Mouse (Mus musculus) embryo, embryonic 11 days (tissue): ENCODE measurements around the gene Il21.

ENCODE experiments used
- DNase-seq: peaks from one replicate; pipeline ENCODE4 v3.0.0-alpha.2; 2015

The Il21 gene

DNA sequence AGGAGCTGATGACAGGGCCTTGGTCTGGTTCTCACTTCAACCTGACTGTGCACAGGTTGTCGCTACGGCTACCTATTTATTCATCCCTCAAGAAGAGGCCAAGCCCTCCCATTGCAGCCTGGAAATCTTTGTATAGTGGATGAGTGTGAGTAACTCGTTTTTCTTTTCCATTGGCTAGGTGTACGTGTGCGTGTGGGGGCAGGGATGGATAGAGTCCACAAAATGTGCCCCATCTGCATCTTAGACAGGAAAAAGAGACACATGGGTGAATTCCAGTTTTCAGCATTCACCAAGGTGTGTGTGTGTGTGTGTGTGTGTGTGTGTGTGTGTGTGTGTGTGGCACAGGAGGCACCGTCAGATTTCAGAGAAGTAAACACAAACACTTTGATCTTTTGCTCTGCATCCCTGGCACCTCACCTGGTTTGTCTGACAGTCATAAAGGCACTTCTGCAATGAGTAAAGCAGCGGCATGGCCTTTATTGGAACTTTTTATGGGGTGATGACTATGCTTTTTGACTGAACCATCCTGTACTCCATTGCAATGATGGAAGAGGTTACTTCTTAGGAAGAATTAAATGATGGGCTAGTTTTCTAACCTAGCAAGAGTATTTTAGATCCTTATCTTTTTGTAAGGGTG is at the start of gene Il21:
Gene Il21, minus strand, starts transcription at position 51 of the 637 bp plus-strand sequence.
- no peak for DNase-seq

DNA sequence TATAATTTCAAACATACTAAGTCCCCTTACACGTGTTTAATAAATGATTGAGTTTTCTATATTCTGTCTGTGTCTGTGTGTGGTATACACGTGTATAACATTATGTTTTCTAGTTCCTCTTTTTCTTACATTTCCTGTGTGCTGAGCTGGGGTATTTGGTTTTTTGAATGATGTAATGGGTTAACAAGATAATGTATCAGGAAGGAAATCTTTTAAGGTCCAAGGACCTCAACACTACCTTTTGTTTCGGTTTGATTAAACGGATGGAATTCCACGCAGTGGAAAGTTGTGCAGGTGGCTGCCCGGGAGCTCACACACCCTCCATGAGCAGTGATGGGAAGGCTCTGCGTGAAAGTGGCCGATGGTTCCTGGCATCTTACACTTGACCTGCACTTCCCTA is 48.4 kb upstream of the Il21 start:
- no peak for DNase-seq

DNA sequence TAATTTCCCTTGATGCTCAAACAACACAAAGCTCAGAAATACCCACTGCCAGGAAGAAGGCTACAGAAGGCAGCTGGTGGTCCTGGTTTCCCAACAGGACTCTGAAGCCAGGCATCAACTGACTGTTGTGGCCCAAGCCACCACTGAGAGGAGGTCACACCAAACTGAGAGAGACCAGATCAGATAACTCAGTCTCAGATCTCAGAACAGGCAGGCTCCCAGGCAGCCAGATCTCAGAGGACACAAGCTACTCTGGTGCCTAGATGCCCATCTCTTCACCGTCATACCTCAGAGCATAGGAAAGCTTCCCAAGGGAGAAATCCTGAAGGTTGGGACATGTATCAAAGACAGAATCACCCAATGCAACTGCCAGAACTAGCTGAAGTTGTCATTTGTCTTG is 47.8 kb upstream of the Il21 start:
- no peak for DNase-seq

DNA sequence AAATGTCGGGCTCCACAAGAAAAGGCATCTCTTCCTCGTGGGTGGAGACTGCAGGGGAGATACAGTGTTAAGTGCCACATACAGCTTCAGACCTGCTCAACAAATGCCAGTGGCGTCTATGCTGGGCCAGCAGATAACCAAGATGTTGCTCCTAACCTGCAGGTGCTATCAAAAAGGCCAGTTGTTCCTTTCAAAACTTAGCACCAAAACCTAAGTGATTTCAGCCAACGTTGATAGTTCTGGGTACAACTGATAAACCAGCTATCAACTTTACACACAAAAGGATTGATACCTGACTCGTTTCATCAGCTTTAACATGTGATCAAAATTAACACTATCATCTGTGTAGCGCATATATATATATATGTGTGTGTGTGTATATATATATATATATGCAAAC is 42.2 kb upstream of the Il21 start:
- no peak for DNase-seq

DNA sequence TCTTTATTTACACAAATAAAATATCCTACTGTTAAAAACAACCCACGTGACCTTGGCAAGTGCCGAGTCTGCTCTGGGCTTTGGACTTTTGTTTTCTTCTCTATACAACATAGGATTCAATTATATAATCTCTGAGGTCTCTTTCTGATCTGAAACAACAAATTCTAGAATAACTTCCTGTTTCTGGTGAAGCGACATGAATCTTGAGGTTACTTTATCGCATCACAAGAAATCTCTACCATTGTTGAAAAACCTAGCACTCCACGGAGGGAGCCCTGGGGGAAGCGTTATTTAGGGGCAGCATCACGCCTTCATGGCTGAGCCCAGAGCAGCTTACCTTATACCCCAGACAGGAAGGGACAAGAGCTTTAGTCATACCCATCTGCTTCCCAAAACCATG is 40.7 kb upstream of the Il21 start:
- DNase-seq = no peak

DNA sequence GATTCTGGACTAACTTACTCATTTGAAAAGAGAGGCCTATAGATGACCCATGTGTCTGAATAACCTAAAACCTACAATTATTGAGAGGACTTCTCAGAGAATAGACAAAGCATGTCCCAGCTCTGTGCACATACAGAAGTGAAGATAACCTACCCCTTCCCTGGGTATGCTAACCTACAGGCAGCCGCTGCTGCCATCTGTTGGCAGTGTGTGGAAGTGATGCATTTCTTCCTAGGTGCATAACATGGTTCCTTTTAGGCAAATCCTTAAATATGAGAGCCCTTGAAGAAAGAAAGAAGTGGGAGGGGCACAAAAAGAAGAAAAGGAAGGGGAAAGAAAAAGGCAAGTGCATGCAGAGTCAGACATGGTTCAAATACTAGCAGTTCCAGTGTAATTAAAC is 38.8 kb upstream of the Il21 start:
- peak; percentile 68 for DNase-seq

DNA sequence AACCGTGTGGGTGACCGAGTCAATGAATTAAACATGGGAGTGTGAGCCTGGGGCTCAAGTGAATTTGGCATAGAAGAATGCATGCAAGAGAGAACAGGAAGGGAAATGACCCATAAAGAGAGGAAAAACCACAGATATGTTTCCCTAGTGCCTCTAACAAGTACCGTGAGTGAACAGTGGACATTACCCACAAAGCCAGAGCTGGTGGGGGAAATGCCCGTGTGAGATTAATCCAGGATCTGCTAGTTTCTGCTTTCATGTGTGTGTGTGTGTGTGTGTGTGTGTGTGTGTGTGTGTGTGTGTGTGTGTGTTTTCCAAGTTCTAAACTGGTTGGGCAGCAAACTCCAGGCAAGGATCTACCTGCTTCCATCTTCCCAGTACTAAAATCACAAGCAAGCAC is 37.5 kb upstream of the Il21 start:
- no peak for DNase-seq

DNA sequence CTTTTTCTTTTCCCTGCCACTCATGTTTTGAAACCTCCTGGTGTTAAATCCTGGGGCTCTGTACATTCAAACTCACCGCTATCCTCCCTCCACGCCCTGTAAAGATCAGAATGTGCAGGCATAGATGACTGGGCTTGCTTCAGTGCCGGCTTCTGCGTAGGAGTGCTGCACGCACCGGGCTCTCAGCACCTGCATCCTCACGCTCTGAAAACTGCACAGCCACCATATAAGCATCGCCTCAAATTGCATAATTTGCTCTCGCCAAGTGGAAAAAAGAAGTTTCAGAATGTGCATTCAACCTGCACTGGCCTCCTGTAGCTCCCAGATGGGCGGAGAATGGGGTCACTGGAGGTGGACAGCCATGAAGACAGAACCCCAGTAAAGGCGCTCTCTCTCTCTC is 35.9 kb upstream of the Il21 start:
- DNase-seq = no peak

DNA sequence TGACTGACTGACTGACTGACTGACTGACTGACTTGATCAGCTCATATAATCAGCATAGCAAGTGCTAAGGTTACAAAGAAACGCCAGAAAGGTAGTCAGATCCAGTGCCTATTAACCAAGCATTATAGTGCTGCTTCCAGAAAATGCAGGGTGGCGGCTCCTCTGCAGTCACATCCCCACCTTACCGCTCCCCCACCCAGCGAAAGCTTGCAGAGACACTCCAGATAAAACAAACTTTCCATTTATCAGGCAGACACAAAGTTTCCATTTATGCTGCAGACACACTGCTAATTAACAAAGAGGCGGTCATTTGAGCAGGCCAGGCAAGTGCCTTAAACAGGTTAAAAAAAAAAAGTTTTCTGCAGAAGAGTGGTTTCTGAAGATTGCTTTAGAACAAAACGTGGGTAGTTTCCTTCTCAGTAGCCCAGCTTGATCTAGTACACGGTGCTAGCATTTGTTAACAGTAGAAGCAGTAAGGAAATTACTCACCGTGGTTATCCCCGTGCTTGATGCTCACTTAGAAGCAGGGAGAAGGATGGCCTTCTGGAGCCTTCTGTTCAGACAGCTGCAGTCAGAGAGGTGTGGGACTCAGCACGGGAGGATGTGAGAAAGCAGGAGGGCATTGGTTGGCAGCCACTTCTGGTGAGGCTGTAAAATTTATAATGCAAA is 27.0 kb upstream of the Il21 start:
- DNase-seq = no peak

DNA sequence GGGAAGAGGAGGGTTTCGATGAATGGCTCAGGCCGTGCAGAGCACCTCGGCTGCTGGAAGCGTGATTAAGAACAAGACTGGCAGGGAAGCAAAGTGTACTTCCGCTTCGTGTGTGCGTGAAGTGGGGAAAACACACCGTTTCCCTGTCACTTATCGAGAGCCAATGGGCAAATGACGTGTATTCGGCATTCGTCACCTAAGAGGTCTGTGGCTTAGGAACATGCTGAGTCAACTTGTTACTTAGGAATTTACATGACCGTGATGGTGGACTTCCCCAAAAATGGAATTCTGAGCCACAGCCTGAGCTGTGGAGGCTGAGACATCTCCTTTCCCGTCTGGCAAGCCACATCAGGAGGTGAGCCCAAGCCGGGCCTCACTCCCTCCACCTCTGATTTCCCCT is 25.3 kb upstream of the Il21 start:
- DNase-seq = no peak

DNA sequence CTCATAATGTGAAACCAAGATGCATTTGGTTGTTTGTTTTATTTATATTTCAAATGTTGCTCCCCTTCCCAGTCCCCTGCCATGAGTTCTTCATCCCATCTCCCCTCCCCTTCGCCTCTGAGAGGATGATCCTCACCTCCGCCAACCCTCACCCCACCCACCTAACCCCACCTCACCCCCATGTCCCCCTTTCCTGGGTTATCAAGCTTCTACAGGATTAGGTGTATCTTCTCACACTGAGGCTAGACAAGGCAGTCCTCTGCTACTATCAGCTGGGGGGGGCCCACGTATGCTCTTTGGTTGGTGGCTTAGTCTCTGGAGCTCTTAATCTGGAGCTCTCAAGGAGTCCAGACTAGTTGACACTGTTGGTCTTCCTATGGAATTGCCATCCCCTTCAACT is 18.5 kb upstream of the Il21 start:
- DNase-seq = no peak

DNA sequence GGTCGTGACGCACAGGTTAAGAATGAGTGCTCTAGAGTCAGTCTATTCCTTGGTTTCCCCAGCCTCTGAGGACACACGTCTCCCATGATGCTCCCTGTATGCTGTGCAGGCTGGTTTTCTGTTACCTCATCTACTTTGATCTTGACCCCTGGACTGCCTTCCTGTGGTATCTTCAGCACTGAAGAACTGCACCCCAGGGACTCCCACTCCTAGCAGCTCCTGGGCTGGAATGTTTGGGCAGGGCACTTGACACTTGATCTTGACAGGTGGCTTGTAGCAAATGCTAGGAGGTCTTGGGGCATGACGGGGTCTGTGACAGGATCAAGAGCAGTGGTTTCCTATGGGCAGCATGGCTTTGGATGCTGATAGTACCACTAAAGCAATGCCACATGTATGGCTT is 2.6 kb upstream of the Il21 start:
- DNase-seq = no peak

DNA sequence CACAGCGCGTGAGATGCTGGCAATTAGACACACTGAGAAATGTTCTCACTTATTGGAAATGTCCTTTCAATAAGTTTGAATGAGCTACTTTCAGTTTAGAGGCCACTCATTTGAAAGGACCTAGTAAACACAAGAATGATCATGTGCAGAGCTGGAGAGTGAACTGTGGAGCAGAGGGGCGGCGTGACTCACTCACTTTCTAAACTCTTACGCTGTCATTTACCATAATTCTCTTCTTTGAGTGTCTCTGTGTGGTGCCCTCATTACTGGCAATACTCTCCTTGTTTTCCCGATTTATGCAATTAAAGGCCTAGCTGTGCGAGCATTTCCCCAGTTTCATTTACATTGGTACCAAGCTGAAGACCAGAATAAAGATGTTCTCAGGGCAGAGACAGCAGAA is 1.3 kb downstream of the Il21 start:
- no peak for DNase-seq

DNA sequence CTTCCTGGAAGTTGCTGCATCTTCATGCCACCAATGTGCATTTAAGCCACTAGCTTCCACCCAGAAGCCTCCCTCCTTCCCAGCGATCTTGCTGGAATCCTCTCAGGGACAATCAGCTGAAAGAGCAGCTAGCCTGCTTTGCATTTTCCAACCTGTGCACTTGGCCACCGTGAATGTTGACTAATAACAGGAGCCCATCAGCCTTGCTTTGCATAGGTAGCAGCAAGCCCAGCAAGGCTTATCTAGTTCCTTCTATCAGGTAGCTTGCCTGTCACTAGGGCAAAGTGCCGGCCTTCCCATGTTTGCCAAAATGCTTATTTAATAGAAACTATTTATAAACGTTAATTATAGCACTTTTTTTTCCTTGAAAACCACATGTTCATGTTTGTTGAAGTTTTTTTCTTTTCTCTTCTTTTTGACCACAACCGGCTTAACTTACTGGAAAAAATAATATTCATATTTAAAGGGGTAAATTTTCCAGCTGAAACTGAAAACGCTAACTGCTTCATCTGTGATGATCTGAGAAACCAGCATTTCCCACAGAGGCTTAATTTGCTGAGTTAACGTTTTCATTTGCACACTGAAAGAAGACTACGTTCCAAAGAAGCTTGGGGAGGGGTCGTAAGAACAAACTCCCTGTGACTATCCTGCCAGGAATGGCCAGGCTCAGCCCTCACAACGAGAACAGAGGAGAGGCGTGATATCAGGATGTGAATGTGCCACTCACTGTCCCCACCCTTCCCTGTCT is 3.2 kb downstream of the Il21 start:
- no peak for DNase-seq

DNA sequence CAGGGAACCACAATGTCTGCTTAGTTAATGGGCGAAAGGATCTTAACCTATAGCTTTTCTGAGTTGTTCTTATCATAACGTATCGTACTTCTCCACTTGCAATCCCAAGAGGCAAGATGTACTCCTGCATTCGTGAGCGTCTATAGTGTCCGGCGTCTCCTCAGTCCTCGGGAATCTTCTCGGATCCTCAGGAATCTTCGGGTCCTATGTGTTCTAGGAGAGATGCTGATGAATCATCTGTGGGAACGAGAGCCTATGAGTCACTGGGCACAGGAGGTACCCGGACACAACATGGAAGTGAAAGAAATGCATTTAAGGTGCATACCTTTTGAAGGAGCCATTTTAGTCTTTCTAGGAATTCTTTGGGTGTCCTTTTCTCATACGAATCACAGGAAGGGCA is 7.3 kb downstream of the Il21 start:
- no peak for DNase-seq

DNA sequence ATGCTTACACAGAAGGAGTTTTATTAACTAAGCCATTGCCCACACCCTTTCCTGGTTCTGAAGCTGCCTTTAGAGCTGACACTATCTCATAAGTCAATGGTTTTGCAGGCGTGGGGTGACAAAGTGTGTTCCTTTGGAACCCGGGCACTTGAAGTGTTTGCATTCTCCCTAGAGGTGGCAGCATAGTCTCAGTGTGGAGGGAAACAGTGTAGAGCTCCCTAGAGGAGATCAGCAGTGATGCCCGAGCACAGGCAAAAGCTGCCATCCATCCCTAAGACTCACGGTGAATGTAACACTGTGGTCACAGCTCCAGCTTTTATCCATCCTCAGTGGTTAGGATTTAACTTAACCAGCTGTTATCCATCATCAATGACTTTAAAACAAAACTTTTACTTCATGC is 13.4 kb downstream of the Il21 start:
- peak; percentile 54 for DNase-seq

DNA sequence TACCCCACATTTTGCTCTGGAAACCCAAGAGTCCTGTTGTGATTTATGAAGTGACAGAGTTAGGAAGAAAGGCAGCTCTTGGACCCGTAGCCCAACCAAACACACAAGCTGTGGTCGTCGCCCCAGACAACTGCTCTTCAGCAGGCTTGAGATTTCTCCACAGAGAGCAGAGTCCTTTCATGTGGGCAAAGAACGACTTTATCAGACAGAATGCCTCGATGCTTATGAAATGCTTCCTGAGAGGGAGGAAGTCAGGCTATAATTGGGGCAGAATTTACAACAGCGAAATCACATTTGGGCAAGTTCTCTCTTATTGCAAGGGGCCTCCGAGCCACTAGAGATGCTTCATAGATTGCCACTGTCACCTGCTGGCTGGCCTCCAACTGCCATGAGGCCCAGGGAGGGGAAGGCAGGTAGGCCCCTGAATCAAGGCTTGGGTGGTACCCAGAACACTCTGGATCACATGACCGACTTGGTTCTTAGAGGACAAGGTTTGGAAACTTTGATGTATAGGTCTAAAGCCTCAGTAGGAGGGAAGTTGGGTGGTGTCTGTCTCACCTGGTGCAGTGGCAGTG is 27.1 kb downstream of the Il21 start:
- no peak for DNase-seq

DNA sequence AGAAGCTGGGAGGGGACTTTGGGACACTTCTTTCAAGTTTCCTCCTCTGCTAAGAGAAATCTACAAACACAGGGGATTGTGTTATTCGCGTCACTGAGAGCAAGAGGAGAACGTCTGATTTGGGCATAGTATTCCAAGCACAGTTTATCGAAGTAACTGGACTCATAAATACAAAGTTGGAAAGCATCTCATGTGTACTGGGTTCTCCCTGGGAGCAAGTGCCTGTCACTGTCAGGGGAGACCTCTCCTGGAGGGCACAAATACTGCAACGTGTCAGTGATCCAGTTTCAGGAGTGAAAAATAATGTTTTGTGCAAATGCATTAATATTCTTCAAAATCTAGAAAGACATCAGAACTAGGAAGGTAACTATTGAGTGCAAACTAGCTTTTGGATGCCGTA is 27.9 kb downstream of the Il21 start:
- peak; percentile 68 for DNase-seq

DNA sequence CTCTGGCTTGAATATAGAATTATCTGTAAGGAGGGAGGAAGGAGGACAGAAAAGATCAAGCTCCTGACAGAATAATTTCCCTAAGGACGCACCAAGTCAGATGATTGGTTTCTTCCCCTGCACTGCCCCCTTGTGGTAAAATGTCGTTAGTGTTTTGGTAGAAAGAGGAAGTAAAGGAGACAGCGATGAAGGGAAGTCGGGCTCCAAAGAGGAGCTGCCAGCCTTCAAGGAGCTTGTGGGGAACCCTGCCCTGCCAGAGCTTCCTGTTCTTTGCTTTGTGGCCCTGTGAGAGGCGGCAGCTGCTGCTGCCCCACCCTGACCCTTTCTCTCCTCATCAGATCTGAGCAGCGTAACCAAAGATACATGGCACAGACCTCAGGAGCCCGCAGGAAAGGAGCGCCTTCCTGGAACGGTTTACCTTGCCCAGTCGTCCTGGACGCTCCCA is 28.4 kb downstream of the Il21 start:
- DNase-seq = peak; percentile 89

DNA sequence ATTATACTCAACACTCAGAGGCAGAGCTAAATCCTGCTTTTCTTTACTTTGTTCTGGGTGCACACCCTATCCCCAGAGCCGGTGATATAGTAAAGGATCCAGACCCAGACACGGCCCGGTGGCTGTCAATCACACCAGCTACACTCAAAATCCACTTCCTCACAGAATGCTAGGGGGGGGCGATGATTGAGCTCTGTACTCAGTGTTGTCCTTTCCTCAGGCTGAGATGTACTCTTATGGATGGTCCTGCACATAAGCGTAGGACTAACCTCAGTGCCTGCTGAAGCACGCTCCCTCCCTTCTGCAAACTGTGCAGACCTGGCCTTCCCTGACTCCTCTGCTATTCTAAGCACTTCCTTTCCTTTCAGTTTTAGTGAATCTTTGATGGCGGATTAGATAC is 29.6 kb downstream of the Il21 start:
- no peak for DNase-seq

DNA sequence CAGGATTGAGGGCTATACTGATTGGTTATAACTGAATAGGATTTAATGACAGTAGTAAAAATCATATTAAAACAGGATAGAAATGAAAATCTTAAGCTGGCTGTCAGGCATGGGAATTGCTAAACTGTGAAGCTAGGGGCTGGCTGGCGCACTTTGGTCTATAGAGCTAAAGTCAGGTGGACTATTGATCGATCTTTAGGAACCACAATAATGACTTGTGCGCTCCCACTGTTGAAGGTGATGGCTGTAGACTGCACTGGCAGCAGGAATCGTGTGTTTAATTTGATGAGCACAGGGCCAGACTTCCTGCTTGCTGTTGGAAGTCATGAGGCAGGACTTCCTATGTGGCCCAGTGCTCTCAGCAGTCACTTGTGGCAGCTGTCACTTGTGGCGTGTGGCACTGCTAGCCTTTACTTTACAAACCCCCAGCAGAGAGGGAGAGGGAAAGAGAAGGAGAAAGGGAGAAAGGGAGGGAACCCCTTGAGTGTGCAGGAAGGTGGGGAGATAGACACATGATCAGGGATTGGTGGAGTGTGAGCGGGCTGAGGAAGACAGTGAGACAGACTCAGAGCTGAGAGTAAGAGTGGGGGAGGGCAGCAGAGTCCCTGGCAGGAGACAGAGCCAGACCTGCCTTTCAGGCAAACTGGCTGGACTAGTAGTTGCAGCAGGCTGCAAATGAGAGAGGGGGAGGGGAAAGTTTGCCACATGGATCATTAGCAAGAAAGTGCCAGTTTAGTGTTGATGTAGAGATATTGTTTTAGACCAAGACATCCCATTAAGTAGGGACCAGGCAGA is 31.1 kb downstream of the Il21 start:
- DNase-seq = peak; percentile 29

DNA sequence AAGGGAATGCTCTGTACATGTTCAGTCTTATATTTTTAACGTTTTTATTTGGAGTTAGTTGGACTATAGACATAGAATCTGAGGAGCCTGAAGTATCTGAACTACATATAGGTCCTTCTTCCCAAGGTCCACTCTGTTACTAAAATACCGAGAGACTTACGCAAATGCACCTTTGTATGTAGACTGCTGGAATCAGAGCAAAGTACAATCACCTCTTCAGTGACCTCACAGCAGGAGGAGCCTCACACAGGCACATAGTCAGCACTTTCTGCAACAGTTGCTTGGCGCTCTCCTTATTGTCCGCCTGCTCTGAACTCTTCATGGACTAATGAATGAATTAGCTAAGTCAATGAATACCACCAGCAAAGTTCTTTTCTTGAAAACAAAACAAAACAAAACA is 34.1 kb downstream of the Il21 start:
- DNase-seq = no peak

DNA sequence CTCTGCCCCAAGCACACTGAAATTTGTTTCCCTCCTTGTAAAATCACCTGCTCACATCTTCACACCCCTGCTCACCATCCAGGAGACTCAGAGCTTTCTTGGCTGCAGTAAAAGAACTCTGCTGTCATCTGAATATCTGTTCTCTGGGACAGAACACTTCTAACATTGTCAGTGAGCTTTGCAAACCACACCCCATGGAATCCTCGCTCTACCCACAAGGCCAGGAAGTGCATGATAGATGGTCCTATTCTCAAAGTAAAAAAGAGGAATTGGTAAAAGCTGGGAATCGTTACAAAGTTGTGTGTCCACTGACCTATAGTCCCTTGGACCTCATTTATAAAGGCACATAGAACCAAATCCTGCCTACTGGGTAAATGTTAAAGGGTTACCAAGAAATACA is 40.5 kb downstream of the Il21 start:
- DNase-seq = no peak
